Mouse (Mus musculus) adrenal gland, adult 8-10 months (tissue): ENCODE data around the gene Slc35e3. TPM values are rescaled to one million over a fixed set of nuclear protein-coding genes. Genes with fewer than 3 reads are reported as not detected.

Source experiments
- total RNA-seq, 4 experiments: library from RNA; stranded (reverse); gene quantifications; 2 replicates each; pipeline ENCODE4 v1.2.4; 2022

The Slc35e3 gene
- total RNA-seq, 4 experiments from 2014 or later = 16.6 to 24.2 (median 20.5) TPM

Other genes with a start within 250 kb of the Slc35e3 start
- gene Cpm, start 116.9 kb downstream of the Slc35e3 start, total RNA-seq = 10 to 100 TPM; 19.9 to 44.3 (median 31.5) TPM
- 10 to 100 TPM; 51.0 to 82.1 (median 68.5) TPM for gene Mdm2, start 35.6 kb downstream of the Slc35e3 start, total RNA-seq
- gene Nup107, start 46.3 kb upstream of the Slc35e3 start, total RNA-seq = 10 to 100 TPM; 13.3 to 21.0 (median 15.6) TPM
- gene Rap1b, start 99.7 kb upstream of the Slc35e3 start, total RNA-seq = 100 to 1,000 TPM; 111 to 128 (median 116) TPM